Mouse (Mus musculus) kidney, embryonic 16.5 days (tissue): ENCODE data around the gene Dach1. TPM values are rescaled to one million over a fixed set of nuclear protein-coding genes. Genes with fewer than 3 reads are reported as not detected.

Source experiments
- ATAC-seq: fragments of 200-750 bp; cut with Nextera tagmentation; 2 replicates; pipeline ENCODE4 v1.8.0; 2017; ENCODE audit warnings: moderate TSS enrichment; ENCODE audit not compliant: low FRiP score, low TSS enrichment
- H3K27ac ChIP-seq: fragments of 300-500 bp; sonication (generic); 2 replicates; pipeline ENCODE4 v1.5.1; 2014; ENCODE audit warnings: low read length
- H3K27me3 ChIP-seq: fragments of 300-500 bp; sonication (generic); 2 replicates; pipeline ENCODE4 v1.6.1; 2014; ENCODE audit warnings: low read length, control low read depth, mixed read lengths; ENCODE audit not compliant: insufficient read depth
- H3K36me3 ChIP-seq: fragments of 300-500 bp; sonication (generic); 2 replicates; pipeline ENCODE4 v1.6.1; 2014; ENCODE audit warnings: low read length, control low read depth, mixed read lengths; ENCODE audit not compliant: insufficient read depth
- H3K4me1 ChIP-seq: fragments of 300-500 bp; sonication (generic); 2 replicates; pipeline ENCODE4 v1.6.1; 2014; ENCODE audit warnings: low read length, control low read depth, mixed read lengths; ENCODE audit not compliant: insufficient read depth
- H3K4me2 ChIP-seq: fragments of 300-500 bp; sonication (generic); replicated peaks from 2 replicates; pipeline ENCODE4 v1.6.1; 2014; ENCODE audit warnings: low read depth, low read length
- H3K4me3 ChIP-seq: fragments of 300-500 bp; sonication (generic); 2 replicates; pipeline ENCODE4 v1.5.1; 2014; ENCODE audit warnings: mild to moderate bottlenecking, low read length
- H3K9ac ChIP-seq: fragments of 300-500 bp; sonication (generic); replicated peaks from 2 replicates; pipeline ENCODE4 v1.6.1; 2014; ENCODE audit warnings: low read length
- H3K9me3 ChIP-seq: fragments of 300-500 bp; sonication (generic); 2 replicates; pipeline ENCODE4 v1.6.1; 2016; ENCODE audit warnings: low read length, control low read depth
- WGBS: fragments of 180-500 bp; shearing (Covaris S2); extraction: QIAGEN DNeasy Blood & Tissue Kit; methylation state at CpG from one replicate; pipeline ENCODE4 v1.1.7; 2014; 5-methylcytosine and 5-hydroxymethylcytosine counted together
- polyA plus RNA-seq: library from polyadenylated mRNA; unstranded; fragments of >200 nt; fragmentation: Nextera tagmentation; extraction: Ambion mirVana; gene quantifications from 2 replicates; pipeline ENCODE4 v1.2.1, GENCODE M21; 2015

Gene Dach1
- polyA plus RNA-seq, 1 experiment from 2014 or later: 17.0 TPM

DNA sequence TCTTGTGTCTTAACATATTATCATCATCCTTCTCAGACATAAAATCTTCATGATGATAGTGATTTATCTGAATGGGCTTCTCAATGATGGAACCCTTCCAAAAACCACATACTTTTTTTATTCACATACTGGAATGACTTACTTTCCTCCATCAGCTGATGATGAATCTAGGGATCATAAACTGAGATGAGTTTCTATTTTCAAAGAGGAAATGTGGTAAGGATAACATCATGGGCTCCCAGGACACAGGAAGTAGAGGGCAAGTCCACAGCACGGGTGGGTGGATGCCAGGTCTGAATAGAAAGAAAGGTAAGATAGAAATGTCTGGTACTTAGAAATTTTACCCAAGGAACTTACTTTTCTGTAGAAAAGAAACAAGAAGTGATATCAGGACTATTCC, 56.5 kb downstream of the Dach1 start:
- Histone ChIP-seq H3K4me3 (no peak overlapping the region), H3K9me3 (no peaks in the 10 kb centered on the region), H3K4me1 (no peaks in the 10 kb centered on the region), H3K27me3 (no peaks in the 10 kb centered on the region), H3K27ac (no peak overlapping the region), H3K4me2 (no peak overlapping the region), H3K36me3 (no peaks in the 10 kb centered on the region), H3K9ac (no peak overlapping the region)
- ATAC-seq: no peak
- 43% methylated on average over 1 of the region's 1 CpGs for WGBS

DNA sequence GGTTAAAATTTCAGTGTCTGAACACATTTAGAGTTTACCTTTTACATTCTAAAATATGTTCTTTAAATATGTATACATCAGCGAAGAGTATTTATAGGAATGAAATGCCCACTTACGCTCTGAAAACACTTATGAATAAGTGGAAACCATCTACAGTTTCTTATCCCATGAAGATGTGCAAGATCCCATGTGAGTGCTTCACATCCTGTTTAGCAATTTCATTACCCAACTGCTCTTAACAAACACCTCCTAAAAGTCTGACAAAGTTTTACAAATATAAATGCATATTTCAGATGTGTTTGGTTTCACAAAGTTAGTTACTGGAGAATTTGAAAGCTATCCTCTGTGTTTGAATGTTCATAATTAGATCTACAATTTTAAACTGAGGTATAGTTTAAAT, 59.6 kb downstream of the Dach1 start:
- no peak overlapping the region for H3K4me3 ChIP-seq
- H3K9me3 ChIP-seq: no peaks in the 10 kb centered on the region
- no peaks in the 10 kb centered on the region for H3K4me1 ChIP-seq
- no peak overlapping the region for H3K27ac ChIP-seq
- H3K4me2 ChIP-seq: no peak overlapping the region
- no peaks in the 10 kb centered on the region for H3K36me3 ChIP-seq
- no peak overlapping the region for H3K9ac ChIP-seq
- ATAC-seq: no peak
- 93% methylated on average over 2 of the region's 2 CpGs for WGBS
- H3K27me3 ChIP-seq: no peaks in the 10 kb centered on the region

DNA sequence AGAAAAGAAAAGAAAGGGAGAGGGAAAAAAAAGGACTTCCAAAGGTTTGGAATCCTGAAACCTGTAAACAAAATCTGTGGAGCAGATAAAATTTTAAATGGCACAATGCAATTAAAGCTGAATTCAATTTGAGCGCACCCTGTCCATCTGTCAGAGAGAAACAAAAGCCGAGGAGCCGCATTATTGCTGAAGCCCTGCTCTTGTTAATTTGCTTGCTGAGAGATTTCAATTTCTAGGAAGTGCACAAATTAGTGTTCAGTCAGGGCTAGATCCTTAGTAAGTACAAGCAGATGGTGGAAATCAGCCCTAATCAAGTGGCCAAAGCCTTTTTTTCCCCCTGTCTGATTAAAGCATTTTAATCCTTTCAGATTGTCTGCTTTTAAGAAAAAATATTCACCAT, 60.8 kb downstream of the Dach1 start:
- no peak overlapping the region for H3K27ac ChIP-seq
- no peak overlapping the region for H3K4me2 ChIP-seq
- WGBS: 86% methylated on average over 3 of the region's 3 CpGs
- no peaks in the 10 kb centered on the region for H3K36me3 ChIP-seq
- H3K9ac ChIP-seq: no peak overlapping the region
- ATAC-seq: no peak
- H3K27me3 ChIP-seq: no peaks in the 10 kb centered on the region
- peaks cover 5% of the 10 kb centered on the region; the same call in 1 of the 2 replicates for H3K4me1 ChIP-seq
- no peak overlapping the region for H3K4me3 ChIP-seq
- no peaks in the 10 kb centered on the region for H3K9me3 ChIP-seq

DNA sequence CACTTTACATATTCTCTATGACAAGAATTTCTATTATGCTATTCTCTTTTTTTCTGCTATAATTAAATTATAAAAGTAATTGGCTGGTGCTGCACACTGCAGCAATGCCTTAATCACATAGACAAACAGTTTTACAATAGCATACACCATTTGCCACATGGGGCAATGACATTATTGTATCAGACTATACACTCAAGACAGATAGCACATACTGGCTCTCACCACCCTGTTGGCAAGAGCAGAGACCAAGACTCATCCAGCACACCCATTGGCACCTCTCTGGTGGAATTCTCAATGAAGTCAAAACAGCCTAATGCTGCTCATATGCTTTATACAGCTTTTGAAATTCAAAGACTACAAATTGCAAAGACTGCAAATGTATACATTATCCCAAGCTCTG, 63.4 kb downstream of the Dach1 start:
- Histone ChIP-seq H3K4me3 (no peak overlapping the region), H3K9me3 (no peaks in the 10 kb centered on the region), H3K9ac (no peak overlapping the region), H3K27me3 (no peaks in the 10 kb centered on the region), H3K4me1 (peaks cover 5% of the 10 kb centered on the region; the same call in 1 of the 2 replicates), H3K27ac (no peak overlapping the region), H3K36me3 (no peaks in the 10 kb centered on the region), H3K4me2 (no peak overlapping the region)
- ATAC-seq: no peak

DNA sequence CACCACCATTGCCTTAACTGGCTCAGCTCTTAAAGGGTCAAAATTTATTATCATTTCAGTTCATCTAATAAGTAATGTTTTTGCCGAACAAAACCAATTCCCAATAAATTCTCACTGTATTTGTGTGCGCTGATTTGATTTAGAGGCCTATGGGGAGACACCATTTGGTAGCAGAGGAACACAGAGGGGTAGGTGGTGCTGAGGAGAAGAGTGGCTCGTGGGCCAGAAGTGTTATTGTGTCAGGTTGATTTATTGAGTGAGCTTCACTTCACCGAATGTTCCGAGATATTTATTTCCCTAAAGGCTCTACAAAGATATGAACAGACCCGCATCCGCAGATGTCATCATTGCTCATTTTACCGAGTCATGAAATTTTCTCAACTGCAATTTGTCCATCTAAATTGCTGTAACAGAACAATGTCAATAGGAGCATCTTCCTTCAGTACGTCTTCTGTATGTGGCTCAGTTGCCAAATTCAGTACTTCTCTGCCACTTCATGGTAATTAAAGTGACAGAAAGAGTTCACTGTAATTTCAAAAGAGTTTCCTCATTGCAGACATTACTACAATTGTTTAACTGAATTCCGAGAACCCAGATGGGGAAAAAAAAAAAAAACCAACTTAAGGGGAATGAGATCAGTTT, 65.1 kb downstream of the Dach1 start:
- WGBS: 61% methylated on average over 10 of the region's 10 CpGs
- ATAC-seq: no peak
- peaks cover 5% of the 10 kb centered on the region; the same call in 1 of the 2 replicates for H3K4me1 ChIP-seq
- no peak overlapping the region for H3K27ac ChIP-seq
- H3K4me2 ChIP-seq: no peak overlapping the region
- H3K36me3 ChIP-seq: no peaks in the 10 kb centered on the region
- H3K9me3 ChIP-seq: no peaks in the 10 kb centered on the region
- H3K4me3 ChIP-seq: no peak overlapping the region
- no peak overlapping the region for H3K9ac ChIP-seq
- no peaks in the 10 kb centered on the region for H3K27me3 ChIP-seq

DNA sequence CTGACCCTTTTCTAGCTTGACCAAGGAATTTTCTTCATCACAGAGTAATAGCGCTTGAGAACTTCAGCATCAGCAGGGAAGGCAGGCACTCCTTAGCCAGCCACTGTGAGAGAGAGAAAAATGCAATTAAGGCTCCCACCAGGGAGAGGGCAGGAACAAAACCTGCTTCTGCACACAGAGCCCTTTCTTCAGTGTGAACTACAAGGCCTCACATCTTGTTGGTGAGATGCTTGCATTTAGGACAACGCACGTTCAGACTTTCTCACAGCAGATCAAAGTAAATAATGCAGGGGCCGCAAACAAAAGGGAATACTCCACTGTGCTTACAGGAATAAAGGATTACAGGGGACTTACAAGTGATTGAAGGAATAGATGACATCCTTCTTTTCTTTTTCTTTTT, 74.3 kb downstream of the Dach1 start:
- Histone ChIP-seq H3K4me2 (no peak overlapping the region), H3K27me3 (no peaks in the 10 kb centered on the region), H3K9me3 (no peaks in the 10 kb centered on the region), H3K27ac (no peak overlapping the region), H3K4me3 (no peak overlapping the region), H3K4me1 (no peaks in the 10 kb centered on the region), H3K36me3 (no peaks in the 10 kb centered on the region), H3K9ac (no peak overlapping the region)
- no peak for ATAC-seq
- 63% methylated on average over 4 of the region's 4 CpGs for WGBS

DNA sequence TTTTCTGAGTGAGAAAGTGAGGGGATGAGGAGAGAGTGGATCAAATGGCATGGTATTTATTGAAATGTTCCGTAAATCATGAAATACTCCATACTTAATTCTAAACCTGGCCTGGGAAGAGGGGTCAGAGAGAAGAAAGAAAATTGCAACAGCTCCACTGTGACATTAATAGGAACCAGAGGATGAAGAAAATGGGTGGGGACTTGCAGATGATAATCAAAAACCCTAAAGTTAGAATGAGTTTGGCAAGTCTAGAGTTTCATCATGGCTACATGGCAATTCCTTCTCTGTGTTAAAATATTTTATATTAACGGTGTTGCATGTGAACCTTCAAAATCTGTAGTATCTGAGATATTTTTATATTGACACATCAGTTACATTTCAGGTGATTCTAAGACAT, 80.3 kb downstream of the Dach1 start:
- H3K4me2 ChIP-seq: no peak overlapping the region
- H3K9me3 ChIP-seq: no peaks in the 10 kb centered on the region
- no peak overlapping the region for H3K4me3 ChIP-seq
- 75% methylated on average over 2 of the region's 2 CpGs for WGBS
- no peaks in the 10 kb centered on the region for H3K36me3 ChIP-seq
- H3K9ac ChIP-seq: no peak overlapping the region
- no peak overlapping the region for H3K27ac ChIP-seq
- no peak for ATAC-seq
- H3K27me3 ChIP-seq: no peaks in the 10 kb centered on the region
- H3K4me1 ChIP-seq: peaks cover 9% of the 10 kb centered on the region

DNA sequence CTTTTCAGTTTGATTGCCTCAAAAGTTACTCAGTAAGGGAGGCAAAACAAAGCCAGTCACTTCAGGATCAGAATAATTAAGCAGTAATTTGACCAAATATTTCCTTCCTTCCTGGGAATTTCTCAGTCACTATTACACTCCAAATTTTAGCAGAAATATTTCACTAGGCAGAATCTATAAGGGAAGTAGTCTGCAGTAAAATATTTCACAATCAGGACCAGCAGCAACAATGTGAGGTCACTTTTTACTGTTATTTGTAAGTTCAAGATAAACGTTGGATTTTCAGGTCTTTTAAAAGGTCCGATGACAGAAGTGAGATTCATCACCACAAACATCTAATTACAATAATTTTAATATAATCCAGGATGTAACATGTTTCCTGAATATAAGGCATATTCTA, 82.2 kb downstream of the Dach1 start:
- Histone ChIP-seq H3K27ac (no peak overlapping the region; the same call in 1 of the 2 replicates), H3K9me3 (no peaks in the 10 kb centered on the region), H3K4me1 (peaks cover 9% of the 10 kb centered on the region), H3K4me2 (no peak overlapping the region), H3K27me3 (no peaks in the 10 kb centered on the region), H3K9ac (no peak overlapping the region), H3K4me3 (no peak overlapping the region), H3K36me3 (no peaks in the 10 kb centered on the region)
- no peak for ATAC-seq
- WGBS: 51% methylated on average over 2 of the region's 2 CpGs

DNA sequence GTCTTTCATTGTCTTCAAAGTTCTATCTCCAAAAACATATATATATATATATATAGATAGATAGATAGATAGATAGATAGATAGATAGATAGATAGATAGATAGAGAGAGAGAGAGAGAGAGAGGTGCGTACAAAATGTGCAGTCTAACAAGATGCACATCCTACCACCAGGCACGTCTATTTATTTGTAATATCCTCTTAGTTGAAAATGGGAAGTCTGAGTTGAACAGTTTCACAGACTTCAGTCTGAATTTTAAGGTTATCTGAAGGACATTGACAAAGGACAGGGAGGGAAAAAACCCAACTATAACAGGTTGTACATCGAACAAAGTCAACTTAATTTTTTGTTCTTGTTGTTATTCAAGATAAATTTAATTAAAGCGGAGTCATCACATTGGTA, 82.8 kb downstream of the Dach1 start:
- Histone ChIP-seq H3K27ac (no peak overlapping the region; the same call in 1 of the 2 replicates), H3K4me1 (peaks cover 9% of the 10 kb centered on the region), H3K27me3 (no peaks in the 10 kb centered on the region), H3K4me3 (no peak overlapping the region), H3K4me2 (no peak overlapping the region), H3K9me3 (no peaks in the 10 kb centered on the region), H3K36me3 (no peaks in the 10 kb centered on the region), H3K9ac (no peak overlapping the region)
- 83% methylated on average over 4 of the region's 4 CpGs for WGBS
- ATAC-seq: no peak

DNA sequence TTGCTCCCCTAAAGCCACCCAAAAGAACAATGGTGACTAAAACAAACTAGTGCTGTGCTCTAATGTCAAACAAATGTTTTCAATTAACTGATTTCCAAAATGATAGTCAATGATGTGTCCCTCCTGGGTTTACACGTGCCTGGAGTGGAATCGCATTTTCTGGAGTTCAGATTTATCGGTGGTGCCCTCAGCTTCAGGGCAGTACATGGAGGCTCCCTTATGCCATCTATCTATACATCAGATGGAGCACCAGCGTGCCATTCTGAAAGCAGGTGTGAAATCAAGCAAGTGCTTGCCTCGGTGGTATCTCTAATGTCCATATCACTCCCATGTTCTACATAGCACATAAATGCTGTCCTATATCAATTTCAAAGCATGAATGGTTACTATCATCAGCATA, 84.4 kb downstream of the Dach1 start:
- Histone ChIP-seq H3K4me2 (no peak overlapping the region), H3K9ac (no peak overlapping the region), H3K36me3 (no peaks in the 10 kb centered on the region), H3K4me3 (no peak overlapping the region), H3K27me3 (no peaks in the 10 kb centered on the region), H3K9me3 (no peaks in the 10 kb centered on the region), H3K27ac (no peak overlapping the region), H3K4me1 (peaks cover 18% of the 10 kb centered on the region)
- 60% methylated on average over 5 of the region's 5 CpGs for WGBS
- no peak for ATAC-seq
